Mouse (Mus musculus) adrenal gland, adult 8-10 months (tissue): Measurements from ENCODE around the gene Hoxb4. TPM values are rescaled to one million over a fixed set of nuclear protein-coding genes. Genes with fewer than 3 reads are reported as not detected.

Experiments used
- DNase-seq: peaks from one replicate; pipeline ENCODE4 v3.0.0; 2022
- total RNA-seq, 4 experiments: library from RNA; stranded (reverse); gene quantifications; 2 replicates each; pipeline ENCODE4 v1.2.4; 2022

Gene Hoxb4
- total RNA-seq, 4 experiments from 2014 or later = 19.9 to 45.3 (median 27.0) TPM

- no peak for DNase-seq
These were observed 15.9 kb downstream of the Hoxb4 start for GRCm38 (mm10) chr11:96334002-96334364.

DNA sequence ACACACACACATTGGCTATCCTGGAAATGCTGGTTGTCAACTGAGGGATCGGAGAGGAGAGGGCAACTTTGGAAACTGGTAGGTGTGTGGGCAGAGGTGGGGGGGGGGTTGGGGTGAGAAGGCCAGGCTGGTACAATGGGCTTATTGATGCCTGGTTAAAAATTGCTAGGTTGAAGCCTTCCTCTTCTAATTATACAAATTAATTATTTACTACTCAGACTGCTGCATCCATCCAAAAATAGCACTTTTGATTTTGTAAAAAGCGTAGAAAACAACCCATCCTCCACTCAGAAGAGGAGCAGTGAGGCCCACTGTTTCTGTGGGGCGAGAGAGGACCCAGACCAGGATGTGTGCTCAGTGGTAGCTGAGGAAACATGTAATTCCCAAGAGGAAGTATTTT lies 16.9 kb downstream of the Hoxb4 start:
- DNase-seq = no peak

- no peak for DNase-seq
These were observed 18.5 kb downstream of the Hoxb4 start for GRCm38 (mm10) chr11:96336597-96336996.

DNA sequence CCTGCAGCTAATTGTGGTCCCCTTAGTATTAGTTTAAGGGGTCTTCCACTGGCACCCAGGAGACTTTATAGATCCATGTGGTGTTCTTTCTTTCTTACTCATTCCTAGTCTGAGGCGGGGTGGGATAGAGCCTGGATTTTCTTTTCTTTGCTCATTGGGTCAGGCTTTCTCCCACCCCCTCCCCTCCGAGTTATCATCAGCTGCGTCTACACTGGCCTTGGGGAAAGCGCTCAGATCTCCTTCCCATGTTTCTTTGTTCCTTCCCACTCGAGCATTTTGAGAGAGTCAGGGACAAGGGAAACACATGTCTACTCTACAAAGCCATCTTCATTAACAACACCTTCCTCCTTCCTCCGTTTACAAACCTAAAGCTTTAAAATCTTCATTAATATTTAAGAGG lies 19.0 kb downstream of the Hoxb4 start:
- peak; percentile 19 for DNase-seq

DNA sequence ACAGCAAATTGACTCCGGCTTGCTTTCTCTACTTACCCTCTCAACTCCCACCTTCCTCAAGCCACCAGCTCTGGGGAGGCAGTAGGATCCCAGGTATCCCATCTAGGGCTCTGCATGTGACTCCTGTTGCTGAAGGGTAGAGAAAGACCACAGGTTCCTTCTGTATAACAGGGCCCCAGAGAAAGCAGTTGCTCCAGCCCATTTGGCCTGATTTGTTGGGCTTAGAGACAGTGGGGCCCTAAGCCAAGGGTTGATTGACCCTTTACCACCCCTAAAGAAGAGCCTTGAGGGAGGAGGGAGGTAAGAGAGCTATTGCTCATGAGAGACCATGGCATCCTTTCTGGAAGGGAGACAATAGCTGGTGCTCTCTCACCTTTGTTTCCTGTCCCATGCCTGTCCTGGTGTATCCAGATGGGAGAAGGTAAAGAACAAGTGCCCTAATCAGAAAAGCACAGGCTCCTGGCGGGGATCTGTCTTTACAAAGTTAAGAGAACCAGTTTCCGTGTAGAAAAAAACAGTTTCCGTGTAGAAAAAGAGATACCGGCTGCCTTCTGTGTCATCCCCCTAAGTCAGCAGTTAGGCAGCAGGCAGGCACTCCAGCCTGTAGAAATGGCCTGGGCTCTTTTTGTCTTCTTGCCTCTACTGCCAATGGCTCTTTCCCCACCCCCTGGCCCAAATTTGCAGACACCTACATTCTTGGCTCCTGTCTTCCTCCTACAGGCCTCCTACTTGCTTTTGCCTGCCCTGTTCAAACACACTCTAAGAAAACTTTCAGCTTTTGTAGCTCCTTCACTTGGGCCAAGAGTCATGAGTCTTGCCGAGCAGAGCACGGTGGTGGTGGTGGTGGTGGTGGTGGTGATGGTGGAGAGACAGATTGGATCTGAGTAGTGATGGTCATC lies 21.1 kb downstream of the Hoxb4 start:
- DNase-seq = peak; percentile 13

DNA sequence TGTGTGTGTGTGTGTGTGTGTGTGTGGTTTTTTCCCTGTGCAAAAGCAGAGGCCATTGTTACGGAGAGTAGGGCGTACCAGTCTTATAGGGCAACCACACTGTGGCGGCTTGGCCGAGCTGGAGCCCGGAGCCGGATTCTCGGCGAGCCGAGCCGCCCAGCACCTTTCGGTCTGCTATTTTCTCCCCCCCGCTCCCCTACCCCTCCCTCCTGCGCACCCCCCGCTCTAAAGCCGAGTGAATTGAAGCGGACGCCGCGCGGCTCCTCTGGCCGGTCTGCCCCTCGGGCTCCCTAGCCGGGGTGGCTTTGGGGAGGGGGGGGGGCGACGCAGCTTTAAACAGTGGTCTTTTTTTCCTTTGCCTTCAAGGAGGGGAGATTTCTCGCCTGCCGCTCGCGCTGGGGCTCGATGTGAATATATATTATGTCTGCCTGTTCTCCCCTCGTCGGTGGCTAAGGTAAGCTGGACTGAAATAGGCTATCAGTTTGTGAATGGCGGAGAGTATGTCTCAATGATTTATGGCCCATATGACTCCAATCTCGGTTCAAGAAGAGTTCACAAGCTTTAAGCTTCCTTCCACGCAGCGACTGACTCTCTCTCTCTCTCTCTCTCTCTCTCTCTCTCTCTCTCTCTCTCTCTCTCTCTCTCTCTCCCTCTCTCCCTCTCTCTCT lies 22.8 kb downstream of the Hoxb4 start:
- DNase-seq = peak; percentile 35

DNA sequence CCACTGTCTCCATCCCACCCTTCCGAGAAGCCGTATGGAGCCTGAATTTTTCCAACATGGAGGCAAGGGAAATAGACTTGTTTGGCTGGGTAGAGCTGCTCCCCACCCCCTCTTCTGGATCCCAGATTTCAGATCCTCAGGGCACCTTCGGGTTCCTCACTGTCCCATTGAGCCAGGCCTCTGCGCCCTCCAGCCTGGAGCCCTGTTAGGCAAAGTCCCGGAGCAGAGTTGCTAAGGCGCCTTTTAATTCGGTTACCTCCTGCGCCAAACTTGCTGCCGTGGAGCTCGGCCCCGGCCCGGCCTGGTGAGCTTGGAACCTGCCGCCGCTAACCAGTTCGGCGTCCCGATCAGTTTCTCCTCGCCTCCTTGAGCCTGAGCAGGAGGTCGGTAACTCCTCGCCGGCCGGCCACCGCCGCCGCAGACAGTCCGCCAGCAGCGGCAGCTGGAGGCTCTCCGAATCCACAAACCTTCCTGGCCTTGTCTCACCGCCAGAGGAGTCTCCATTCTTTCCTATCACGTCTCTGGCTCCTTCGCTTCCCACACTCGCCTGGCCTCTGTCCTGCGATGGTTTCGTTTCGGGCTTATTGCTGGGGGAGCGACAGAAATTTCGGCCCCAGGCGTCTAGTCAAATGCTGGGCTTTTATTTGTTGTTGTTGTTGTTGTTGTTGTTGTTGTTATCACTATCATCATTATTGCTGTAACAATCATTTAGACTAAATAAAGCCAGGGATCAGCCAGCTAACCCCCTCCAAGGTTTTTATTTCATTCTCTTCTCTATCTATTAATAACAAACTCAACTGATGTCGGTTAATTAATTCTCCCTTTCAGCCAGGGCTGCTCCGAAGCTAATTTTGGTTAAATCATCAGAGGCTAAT lies 23.9 kb downstream of the Hoxb4 start:
- DNase-seq = peak; percentile 54

DNA sequence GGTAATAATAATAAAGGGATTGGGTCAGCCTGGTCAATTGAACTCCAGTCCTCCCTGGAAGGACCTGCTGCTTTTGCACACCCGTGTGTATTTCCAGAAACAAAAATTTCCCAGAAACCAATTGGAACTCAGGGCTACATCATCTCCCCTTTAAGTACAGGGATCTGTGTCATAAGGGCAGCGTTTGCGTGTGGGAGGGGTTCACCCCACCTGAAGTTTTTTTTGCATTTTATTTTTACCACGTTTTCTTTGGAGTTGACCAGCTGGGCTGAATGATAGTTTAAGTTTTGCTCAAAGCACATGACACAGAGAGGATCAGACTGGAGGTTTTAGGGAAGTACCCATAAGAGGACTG lies 24.5 kb downstream of the Hoxb4 start:
- no peak for DNase-seq

DNA sequence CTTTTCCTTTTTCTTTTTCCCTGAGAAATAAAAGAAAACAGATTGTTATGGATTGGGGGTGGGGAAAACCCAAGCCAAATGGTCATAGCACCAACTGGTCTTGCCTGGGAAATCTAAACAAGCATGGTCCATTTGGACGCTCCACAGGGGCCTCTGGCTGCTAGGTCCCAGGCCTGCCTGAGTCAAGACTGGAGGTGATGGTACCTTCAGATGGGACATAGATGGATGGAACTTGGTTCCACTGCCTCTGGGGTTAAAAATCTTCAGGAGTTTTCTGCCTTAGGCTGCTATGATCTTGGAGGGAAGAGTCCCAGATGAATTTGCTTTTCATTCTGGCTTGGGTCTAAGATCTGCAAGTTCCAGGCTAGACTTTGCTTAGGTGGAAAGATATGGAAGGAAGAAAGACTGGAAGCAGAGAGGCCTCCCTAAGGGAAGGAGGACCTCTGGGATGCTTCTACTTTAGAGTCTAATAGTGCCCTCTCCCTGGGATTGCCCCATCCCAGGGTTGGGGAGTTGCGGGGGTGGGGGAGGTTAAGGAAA lies 25.2 kb downstream of the Hoxb4 start:
- DNase-seq = no peak

DNA sequence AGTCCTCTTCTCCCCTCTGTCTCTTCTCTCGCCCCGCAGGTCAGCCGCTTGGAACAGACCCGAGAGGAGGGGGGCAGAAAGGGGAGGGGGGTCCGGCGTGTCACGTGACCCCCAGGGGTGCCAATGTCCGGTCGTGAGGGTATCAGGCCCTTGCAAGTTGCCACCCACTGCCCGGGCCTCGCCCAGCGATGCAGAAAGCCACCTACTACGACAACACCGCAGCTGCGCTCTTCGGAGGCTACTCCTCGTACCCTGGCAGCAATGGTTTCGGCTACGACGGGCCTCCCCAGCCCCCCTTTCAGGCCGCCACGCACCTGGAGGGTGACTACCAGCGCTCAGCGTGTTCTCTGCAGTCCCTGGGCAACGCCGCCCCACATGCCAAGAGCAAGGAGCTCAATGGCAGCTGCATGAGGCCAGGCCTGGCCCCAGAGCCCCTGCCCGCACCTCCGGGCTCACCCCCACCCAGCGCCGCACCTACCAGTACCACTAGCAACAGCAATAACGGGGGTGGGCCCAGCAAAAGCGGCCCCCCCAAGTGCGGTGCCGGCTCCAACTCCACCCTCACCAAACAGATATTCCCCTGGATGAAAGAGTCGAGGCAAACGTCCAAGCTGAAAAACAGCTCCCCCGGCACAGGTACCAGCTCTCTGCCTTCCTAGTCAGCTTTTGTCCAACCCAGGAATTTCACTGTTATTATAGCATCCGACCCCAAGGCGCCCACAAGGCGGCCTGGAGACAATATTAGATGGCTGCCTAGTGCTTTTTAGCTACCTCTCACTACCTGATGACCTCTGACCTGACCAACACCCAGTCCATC lies 26.2 kb downstream of the Hoxb4 start:
- DNase-seq = no peak

DNA sequence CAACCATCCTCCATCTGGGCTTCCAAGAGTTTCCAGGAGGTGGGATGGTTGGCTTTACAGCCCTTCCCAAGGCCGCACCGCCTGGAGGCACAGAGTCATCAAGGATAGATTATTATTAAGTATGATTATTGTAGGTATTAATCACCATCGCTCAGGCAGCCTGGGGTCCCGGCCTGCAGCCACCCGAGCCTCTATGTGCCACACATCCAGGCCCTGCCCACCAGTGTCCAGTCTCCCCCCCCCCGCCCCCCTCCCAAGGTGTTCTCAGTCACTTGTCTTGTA lies 26.8 kb downstream of the Hoxb4 start:
- no peak for DNase-seq

- no peak for DNase-seq
These were observed 27.3 kb downstream of the Hoxb4 start for GRCm38 (mm10) chr11:96345220-96345892.

DNA sequence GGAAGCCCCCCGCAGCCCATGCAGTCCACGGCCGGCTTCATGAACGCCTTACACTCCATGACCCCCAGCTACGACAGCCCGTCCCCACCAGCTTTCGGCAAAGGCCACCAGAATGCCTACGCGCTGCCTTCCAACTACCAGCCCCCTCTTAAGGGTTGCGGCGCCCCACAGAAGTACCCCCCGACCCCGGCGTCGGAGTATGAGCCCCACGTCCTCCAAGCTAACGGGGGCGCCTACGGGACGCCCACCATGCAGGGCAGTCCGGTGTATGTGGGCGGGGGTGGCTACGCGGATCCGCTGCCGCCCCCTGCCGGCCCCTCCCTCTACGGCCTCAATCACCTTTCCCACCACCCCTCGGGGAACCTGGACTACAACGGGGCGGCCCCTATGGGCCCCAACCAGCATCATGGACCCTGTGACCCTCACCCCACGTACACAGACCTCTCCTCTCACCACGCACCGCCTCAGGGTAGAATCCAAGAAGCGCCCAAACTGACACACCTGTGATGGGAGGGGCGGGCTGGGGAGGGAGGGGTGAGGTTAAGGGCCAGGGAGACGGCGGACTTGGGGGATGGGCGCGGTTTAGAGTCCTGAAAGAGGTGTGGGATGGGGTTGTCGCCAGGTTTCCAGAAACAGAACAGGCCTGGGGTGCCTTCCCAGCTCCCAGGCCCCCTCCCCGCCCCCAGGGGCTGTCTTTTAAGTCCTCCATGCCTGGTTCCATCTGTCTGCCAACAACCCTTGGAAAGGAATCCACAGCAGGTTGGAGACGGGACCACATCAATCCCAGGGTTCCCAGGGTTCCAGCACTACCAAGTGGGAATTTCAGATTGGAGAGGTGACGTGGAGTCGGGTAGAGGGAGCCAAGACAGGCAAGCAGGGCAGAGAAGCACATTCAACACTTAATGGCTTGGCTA lies 28.1 kb downstream of the Hoxb4 start:
- no peak for DNase-seq

DNA sequence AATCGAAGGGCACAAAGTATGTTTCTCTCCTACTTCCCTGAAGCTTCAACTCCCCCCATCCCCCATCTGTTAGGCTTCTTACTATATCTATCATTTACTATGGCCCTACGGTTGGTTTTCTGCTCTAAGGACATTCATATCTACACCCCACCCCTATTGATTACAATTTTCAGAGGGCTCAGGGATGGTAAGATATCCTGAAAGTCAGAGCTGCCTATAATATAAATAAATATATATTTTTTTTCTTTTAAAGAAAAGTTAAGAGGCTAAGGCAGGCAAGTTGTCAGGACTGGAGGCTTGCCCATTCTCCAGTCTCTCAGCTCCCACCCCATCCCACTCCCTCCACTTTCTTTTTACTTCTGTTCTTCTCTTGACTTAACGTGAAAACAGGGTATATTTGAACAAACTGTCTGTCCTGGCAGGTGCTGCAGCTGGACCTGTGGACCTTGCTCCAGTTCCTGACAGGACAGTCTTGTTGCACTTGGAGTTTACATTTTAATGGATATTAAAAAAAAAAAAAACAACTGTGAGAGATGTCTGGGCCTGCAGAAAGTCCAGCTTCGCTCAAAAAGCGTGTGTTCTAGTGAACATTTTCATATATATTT lies 29.0 kb downstream of the Hoxb4 start:
- no peak for DNase-seq

GRCm38 (mm10) chr11:96347717-96348116 lies 29.6 kb downstream of the Hoxb4 start:
- no peak for DNase-seq

GRCm38 (mm10) chr11:96348141-96348928 lies 30.3 kb downstream of the Hoxb4 start:
- DNase-seq = no peak

DNA sequence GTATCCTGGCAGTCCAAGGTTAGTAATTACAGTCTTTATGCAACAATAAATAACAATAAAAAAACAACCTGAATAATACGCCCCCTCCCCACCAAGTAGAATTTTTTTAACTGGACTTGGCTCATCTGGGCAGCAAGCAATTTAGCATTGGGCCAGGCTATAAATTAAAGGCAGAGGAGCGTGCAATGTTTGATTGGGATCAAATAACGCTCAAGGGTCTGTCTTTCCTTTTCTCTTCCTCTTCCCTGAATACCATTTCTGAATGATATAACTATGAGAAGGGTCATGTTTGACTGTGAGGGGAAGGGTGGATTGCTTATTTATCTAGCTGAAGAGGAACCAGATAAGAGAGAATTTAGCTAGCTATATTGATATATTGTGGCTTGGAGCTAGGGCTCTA lies 30.9 kb downstream of the Hoxb4 start:
- no peak for DNase-seq

DNA sequence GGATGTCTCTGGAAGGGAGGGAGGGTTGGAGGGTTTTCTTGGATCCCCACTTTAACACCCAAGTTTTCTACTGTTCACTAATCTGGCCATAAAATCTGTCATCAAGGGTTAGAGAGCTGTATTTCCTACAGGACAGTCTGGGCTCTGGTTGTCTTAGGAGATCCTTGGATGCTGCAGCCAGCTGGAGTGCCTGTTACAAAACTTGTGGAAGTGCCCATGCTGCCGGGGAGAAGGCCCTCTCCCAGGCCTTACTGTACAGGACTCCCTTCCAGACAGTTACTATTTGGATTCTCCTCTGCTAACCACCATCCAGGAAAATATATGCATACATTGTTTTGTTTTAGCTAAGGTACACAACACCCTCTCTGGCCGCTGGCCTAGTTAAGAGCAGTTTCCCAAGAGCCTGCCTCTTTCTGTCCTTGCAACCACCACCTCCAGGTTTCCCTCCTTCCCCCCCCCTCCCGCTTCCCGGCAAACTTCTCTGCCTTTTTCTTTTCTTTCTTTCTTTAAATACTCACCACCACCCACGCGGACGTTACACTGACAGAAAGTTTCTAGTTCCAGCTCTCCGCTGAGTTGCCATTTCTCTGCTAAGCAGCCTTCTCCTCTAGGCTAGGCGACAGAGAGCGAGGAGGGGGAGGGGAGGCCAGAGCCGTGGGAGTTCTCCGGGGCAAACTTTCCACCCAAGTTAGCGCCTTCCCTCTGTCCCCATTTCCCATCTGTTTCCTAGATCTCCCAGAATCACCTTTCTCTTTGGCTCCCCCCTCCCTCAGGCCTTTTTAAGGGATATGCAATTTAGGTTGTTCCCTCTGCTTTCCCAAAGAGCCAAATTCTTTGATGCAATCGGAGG lies 31.6 kb downstream of the Hoxb4 start:
- no peak for DNase-seq
